10 mouse cellular contexts compared by ENCODE assay signal in the genomic region with DNA sequence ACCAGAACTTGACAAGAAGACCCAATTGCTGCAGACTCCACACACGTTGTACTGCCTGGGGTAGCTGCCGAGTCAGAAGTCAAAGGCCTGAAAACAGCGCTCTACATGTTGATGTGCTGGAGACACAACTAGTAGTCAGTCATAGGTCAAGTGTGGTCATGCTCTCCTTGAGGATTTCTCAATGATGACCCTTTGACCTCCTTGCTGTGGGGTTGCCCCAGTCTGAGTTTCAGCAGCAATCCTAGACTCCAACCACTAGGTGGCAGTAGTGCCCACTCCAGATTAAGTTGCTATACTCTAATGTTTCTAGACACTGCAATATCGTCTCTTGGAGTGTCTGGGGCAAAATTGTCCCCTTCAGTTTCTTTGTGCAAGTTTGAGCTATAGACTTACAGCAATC. TPM values are rescaled to one million over a fixed set of nuclear protein-coding genes. Genes with fewer than 3 reads are reported as not detected.
DNase-seq lines count a peak whose midpoint lies in the region; ATAC-seq and TF ChIP-seq lines count a peak whose summit lies in the region.
"Had no signal": no experiment of that assay in that cellular context is flagged by ENCODE, and none has a peak within 500 bp of the region (broad histone marks: within the 10 kb centered on the region; RNA-seq: fewer than 3 reads in every experiment).

No protein-coding gene starts in this region.

- DNase-seq in heart, adult 11 months = peak; percentile 91
- DNase-seq in urinary bladder, postnatal 25 days (ENCODE audit: low spot score) = peak; percentile 51
- no peak for DNase-seq in urinary bladder, postnatal 10 days (ENCODE audit: low spot score)
- DNase-seq in c-Kit-positive CD71-positive TER-119-negative erythroid progenitor cells, embryonic 14.5 days (ENCODE audit: low read depth) = peak; percentile 65
- peak; percentile 76 for DNase-seq in kidney, postnatal 0 days (ENCODE audit: low spot score)
- DNase-seq in layer of hippocampus, adult 9-10 months (ENCODE audit: low spot score) = no peak

- no peaks in the 10 kb centered on the region for H3K27me3 ChIP-seq in heart, embryonic 11.5 days (ENCODE audit: control insufficient read depth, insufficient read depth, low read length)
- no peaks in the 10 kb centered on the region for H3K27me3 ChIP-seq in kidney, postnatal 0 days (ENCODE audit: insufficient read depth, low read length)
- H3K27me3 ChIP-seq: embryonic facial prominence, embryonic 15.5 days; lung, embryonic 15.5 days had no signal

- ATAC-seq in heart, embryonic 11.5 days (replicated peaks; ENCODE audit: insufficient number of reproducible peaks, low FRiP score, low TSS enrichment) = no peak
- no peak for ATAC-seq in kidney, postnatal 0 days (replicated peaks; ENCODE audit: low FRiP score, low read depth)
- ATAC-seq in neutrophil, adult 5-6 weeks (ENCODE audit: extremely low read depth, insufficient number of reproducible peaks, low FRiP score, poor library complexity, severe bottlenecking) = peak; percentile 62

- peaks cover 4% of the 10 kb centered on the region; the same call in 1 of the 2 replicates for H3K4me1 ChIP-seq in heart, embryonic 11.5 days (ENCODE audit: control insufficient read depth, insufficient read depth, low read length)
- H3K4me1 ChIP-seq in kidney, postnatal 0 days (replicated peaks; ENCODE audit: insufficient read depth, low read length) = 0 out of 2 replicates have a peak, but pooled peaks cover 6% of the 10 kb centered on the region

- peak; percentile 90 for TF ChIP-seq CTCF in kidney, postnatal 0 days (IDR thresholded peaks at IDR 0.05; ENCODE audit: low read depth)

- H3K4me3 ChIP-seq in heart, embryonic 11.5 days (ENCODE audit: low read depth, low read length) = no peak overlapping the region
- no peak overlapping the region for H3K4me3 ChIP-seq in kidney, postnatal 0 days (replicated peaks; ENCODE audit: low read depth, low read length)
- H3K4me3 ChIP-seq: embryonic facial prominence, embryonic 15.5 days; lung, embryonic 15.5 days had no signal

- no peak overlapping the region for H3K9ac ChIP-seq in heart, embryonic 11.5 days (ENCODE audit: low read depth, low read length)
- no peak overlapping the region for H3K9ac ChIP-seq in kidney, postnatal 0 days (ENCODE audit: low read depth, low read length)
- H3K9ac ChIP-seq: embryonic facial prominence, embryonic 15.5 days; lung, embryonic 15.5 days had no signal

- 53% methylated on average over 4 of the region's 4 CpGs for WGBS in heart, embryonic 11.5 days (ENCODE audit: insufficient replicate concordance)
- WGBS in kidney, postnatal 0 days = 57% methylated on average over 4 of the region's 4 CpGs

- H3K9me3 ChIP-seq in heart, embryonic 11.5 days (replicated peaks; ENCODE audit: control insufficient read depth, low read length) = no peaks in the 10 kb centered on the region
- H3K9me3 ChIP-seq in kidney, postnatal 0 days (replicated peaks; ENCODE audit: low read length) = no peaks in the 10 kb centered on the region
- H3K9me3 ChIP-seq: embryonic facial prominence, embryonic 15.5 days; lung, embryonic 15.5 days had no signal

- no peak overlapping the region for H3K27ac ChIP-seq in heart, embryonic 11.5 days (ENCODE audit: low read depth, low read length)
- no peak overlapping the region for H3K27ac ChIP-seq in kidney, postnatal 0 days
- H3K27ac ChIP-seq: embryonic facial prominence, embryonic 15.5 days; lung, embryonic 15.5 days had no signal

- H3K36me3 ChIP-seq in heart, embryonic 11.5 days (ENCODE audit: control insufficient read depth, insufficient read depth, low read length) = no peaks in the 10 kb centered on the region
- no peaks in the 10 kb centered on the region for H3K36me3 ChIP-seq in kidney, postnatal 0 days (ENCODE audit: insufficient read depth, low read length)
- H3K36me3 ChIP-seq: embryonic facial prominence, embryonic 15.5 days; lung, embryonic 15.5 days had no signal

- no peak overlapping the region for H3K4me2 ChIP-seq in heart, embryonic 11.5 days
- H3K4me2 ChIP-seq in kidney, postnatal 0 days (ENCODE audit: low read length) = no peak overlapping the region
- H3K4me2 ChIP-seq: embryonic facial prominence, embryonic 15.5 days; lung, embryonic 15.5 days had no signal

RNA-seq across cellular contexts. Expression of a gene that starts 3.8 kb away (rescaled TPM):
- polyA plus RNA-seq in heart, embryonic 11.5 days (2014; fragmentation: Nextera tagmentation; extraction: Ambion mirVana) = 60.3 and 67.0 TPM in 2 replicates
- 55.2 and 55.8 TPM in 2 replicates for polyA plus RNA-seq in kidney, postnatal 0 days (2015; fragmentation: Nextera tagmentation; extraction: Ambion mirVana)
- total RNA-seq in neutrophil, adult 5-6 weeks (2017) = 4.5 and 6.4 TPM in 2 replicates

RNA-seq across cellular contexts. Expression of a gene that starts 59.4 kb away (rescaled TPM):
- polyA plus RNA-seq in heart, embryonic 11.5 days (2014; fragmentation: Nextera tagmentation; extraction: Ambion mirVana) = 21.3 and 25.0 TPM in 2 replicates
- polyA plus RNA-seq in kidney, postnatal 0 days (2015; fragmentation: Nextera tagmentation; extraction: Ambion mirVana) = 24.9 and 25.5 TPM in 2 replicates
- total RNA-seq in neutrophil, adult 5-6 weeks (2017) = 1.8 and 2.8 TPM in 2 replicates

Comparison
In these comparisons a context has a peak if more than half of its experiments do, and no peak if none do; other contexts are left out.
1. DNase-seq: peak in heart, adult 11 months (single experiment), urinary bladder, postnatal 25 days (single experiment), c-Kit-positive CD71-positive TER-119-negative erythroid progenitor cells, embryonic 14.5 days (single experiment) and kidney, postnatal 0 days (single experiment); none in urinary bladder, postnatal 10 days (single experiment) and layer of hippocampus, adult 9-10 months (single experiment).